Mouse (Mus musculus) urinary bladder, adult 2 months (tissue): ENCODE measurements around the gene Igfbp7. TPM values are rescaled to one million over a fixed set of nuclear protein-coding genes. Genes with fewer than 3 reads are reported as not detected.

Source experiments
- DNase-seq: peaks from one replicate; pipeline ENCODE4 v3.0.0; 2022; ENCODE audit warnings: low spot score
- polyA plus RNA-seq: library from polyadenylated mRNA; depleted of rRNA; stranded (reverse); fragments of >200 nt; gene quantifications from 2 replicates; pipeline ENCODE4 v1.2.3, GENCODE M21; 2012

Igfbp7 gene
- polyA plus RNA-seq, 1 experiment = 1,512 TPM

DNA sequence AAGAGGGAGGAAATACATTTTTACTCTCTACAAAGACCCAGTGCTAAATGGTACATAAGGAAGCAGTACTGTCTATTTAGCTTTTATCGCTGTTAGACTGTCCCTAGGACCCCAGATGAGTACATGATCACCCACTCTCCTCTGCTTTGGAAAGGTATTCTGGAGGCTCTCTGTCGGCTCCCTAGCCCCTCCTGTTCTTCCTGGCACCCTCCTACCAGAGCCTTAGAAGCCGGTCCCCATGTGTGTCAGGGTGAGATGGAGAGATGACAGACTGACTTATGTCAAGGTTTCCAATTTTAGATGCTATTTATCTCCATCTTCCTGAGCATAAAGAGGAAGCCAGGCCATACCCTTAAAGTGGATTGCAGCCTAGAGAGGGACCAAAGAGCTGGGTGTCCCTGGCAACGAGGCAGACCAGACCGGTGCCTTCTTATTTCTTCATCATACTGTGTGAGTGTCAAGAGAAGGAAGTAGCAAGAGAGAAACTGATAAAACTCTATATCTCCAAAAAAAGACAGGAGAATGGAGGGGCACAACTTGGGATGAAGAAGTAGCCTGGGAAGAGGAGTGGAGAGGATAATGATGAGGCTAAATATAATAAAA lies 2.3 kb downstream of the Igfbp7 start:
- no peak for DNase-seq

DNA sequence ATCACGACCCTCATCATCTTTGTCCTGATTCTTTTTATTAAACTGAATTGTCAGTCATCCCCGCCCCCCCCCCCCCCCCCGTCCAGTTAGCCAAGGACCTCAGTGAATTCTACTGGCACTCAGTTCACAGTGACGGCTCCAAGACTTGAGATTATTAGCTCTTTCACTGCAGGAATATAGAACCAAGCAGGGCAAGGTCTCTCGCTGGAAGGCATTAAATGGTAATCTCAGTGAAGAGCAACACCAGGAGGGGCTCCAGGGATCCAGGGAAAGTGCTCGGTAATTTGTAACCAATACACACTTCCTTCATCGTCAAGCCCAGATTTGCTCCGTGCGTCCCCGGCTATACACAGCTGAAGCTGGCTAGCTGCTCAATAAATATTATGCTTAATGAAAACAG lies 2.9 kb downstream of the Igfbp7 start:
- no peak for DNase-seq

DNA sequence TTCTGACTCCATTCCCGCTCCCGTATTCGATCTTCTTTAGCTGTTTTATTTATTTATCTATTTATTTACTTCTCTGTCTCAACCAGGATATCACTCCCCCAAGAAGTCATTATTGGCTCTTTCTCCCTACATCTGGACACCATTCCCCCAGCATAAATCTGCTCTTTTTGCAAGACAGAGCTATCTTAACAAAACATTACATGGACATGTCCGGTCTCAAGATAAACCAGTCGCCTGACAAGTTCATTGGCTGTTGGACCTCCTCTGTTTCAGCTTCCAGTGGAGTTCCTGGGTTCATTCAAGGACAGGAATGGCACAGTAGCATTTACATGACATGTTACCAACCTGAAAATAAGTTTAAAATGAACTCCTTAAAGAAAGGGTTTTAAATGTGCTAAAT lies 4.9 kb downstream of the Igfbp7 start:
- DNase-seq = no peak

DNA sequence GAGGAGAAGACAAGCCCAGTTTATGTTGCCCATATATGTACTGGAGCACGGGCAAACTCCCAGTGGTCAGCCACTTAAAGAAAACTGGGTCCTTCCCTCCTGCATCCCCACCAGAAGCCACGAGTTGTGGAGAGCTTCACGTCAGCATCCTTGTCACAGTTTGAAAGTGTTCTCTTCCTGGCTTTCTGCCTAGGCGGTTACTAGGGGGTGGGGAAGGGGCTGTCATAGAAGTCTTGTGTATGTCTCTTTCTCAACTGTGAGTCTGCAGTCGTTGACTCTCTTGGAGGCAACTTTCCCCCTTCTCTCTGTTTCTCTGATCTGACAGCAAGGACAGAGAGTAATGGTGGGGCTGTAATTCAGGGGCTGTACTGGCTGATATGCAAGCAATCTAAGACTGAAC lies 5.7 kb downstream of the Igfbp7 start:
- DNase-seq = no peak

DNA sequence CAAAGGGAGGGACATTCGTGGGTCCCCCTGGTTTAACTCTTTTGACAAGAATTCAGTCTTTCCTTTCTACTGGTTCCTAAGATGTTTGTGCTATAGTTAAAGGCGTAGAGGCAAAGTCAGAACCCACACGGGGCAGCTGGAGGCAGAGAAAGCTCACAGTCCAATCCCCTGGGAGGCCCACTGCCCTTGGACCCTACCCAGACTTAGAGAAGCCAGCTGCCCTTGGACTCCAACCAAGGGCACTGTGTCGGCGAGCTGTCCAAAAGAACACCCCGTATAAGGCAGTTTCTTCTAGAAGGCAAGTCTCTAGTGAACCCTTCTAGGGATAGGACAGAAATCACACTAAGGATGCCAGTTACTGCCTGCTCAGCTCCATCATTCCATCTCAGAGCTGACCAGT lies 7.0 kb downstream of the Igfbp7 start:
- no peak for DNase-seq

DNA sequence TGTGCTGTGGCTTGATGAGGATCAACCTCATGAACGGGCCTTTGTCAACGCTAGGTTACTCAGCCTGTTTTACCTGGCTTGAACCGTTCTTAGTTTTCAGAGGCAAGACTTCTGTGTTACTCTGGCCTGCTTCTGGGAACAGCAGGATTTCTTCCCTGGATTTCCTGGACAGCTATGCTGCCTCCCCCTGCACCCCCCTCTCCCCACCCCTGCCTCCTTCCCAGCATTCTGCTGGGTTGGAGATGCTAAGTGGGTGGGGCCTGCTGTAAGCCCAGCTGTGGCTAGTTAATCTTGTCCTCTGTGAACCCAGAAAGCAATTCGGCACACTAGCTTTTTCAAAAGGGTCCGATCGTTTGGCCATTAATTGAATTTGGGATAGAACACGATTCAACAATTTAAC lies 7.7 kb downstream of the Igfbp7 start:
- DNase-seq = no peak

DNA sequence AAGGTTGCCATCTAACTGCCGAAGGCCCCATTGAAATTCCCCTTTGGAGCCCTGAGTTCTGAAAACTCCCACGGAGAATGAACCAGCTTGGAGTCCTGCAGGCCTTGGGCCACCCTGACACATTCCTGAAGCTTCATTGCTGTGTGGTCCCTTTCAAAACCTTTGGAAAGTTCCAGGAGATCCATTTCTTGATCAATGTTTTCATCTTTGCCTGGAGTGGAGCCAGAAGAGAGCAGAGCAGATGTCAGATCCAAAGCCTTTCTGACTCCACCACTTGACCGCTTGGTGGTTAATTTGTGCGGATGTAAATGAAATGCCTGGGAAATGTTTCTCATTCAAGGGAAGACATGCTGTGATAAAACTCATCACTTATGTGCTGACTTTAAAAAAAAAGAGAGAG lies 8.8 kb downstream of the Igfbp7 start:
- no peak for DNase-seq

DNA sequence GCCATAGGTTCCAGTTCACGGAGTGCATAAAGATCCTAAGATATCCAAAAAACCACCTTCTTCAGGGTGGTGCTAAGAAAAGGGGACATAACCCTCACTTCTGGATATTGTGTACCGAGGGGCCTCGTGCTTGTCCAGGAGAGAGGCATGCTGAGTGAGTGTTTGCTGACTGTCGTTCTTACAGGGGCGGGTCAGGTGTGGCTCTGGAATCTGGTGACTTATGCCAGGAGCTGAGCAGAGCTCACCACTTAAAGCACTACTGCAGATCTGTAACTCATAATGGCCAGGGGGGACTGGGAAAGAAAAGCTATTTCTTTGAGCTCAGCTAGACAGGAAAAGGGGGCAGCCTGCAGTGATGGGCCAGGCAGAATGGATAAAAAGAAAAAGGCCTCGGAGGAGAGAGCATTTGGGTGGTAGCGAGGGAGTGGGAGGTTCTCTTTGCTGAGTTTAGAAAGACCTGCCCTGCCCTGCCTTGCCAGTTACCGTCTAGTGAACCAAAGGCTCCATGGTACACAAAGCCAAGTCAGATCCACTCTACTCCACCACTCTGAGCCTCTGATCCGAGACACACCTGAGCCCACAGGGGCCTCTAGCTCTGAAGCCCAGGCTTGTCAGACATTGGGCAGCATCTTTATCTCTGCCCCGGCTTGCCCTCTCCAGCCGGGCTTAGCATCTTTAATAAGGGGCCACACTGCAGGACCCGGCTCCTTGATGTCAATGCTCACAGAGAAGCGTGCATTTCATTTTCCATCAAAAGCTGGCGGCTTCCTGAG lies 9.4 kb downstream of the Igfbp7 start:
- no peak for DNase-seq

DNA sequence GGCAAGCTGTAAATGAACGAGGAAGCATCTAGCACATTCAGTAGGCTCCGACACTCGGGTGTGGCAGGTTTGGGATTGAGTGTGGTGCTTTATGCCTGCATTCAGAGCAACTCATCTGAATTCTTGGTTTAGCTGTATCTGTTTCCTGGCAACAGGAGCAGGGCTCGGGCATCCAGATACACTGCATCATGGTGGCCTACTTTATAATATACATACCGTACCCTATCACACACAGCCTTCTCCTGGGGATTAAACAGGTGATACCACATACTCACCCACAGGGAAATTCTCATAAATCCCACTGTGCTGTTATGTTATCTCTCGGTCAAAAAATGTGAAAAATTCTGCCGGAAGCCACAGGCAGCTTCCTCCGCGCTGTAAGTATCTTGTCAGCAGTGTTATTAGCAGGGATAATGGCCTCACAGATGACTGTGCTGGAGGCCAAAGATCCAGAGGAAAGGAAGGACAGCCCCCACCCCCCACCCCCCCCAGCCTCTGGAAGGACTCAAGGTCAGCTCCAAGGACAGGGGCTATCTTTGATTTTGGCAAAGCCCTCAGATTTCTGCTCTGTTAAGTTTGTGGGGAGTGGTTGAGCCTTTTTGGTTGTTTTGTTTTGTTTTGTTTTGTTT lies 13.7 kb downstream of the Igfbp7 start:
- no peak for DNase-seq

DNA sequence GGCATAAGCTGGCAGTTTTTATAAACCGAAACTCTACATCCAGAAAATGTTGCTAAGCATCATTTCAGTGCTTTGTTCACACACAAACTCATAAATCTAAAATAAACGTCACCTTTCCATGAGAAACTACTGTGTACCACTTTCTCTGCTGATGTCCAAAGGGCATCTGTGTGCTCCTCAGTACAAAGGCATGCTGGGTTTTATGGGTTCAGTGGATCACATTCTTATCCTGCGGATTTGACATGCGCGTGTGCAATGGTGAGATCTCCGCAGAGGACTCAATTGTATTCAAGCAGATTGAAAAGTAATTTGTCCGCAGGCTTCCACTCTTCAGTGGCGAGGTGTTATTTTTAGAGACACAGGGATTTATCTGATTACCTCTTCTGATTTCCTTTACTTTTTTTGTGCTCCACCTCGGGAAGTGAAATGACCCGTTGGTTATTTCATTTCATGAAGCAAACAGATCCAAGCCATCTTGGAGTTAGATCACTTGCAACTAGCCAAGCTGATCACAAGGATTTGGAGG lies 14.7 kb downstream of the Igfbp7 start:
- no peak for DNase-seq

DNA sequence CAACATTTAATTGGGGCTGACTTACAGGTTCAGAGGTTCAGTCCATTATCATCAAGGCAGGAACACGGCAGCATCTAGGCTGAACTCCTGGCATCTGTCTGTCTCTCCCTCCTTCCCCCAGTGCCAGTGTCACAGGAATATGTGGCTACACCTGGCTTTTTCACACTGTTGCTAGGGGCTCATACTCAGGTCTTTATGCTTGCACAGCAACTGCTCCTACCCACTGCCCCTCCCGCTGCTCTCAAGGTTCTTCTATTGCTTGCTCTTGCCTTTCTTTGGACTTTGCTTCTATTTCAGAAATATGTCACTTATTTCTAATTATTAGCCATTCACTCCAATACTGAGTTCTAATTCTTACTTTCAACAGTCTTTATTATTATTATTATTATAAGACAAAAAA lies 17.6 kb downstream of the Igfbp7 start:
- no peak for DNase-seq

DNA sequence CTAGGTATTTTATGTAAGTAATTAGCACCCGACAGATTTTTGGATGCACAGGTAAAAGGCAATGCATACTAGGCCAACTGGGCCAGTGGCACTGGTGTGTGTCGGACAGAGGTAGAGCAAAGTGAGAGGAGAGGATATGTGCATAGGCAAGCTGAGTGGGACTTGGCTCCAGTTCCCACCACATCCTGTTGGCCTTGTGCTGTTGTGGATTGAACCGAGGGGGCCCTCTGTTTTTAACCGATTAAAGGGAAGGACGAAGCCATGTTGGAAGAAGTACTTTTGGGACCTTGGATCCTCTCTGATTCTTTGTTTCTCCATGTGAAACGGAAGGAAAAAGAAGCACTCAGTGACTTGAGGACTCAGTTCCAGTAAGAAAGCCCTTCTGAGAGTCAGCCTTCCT lies 19.5 kb downstream of the Igfbp7 start:
- DNase-seq = no peak

DNA sequence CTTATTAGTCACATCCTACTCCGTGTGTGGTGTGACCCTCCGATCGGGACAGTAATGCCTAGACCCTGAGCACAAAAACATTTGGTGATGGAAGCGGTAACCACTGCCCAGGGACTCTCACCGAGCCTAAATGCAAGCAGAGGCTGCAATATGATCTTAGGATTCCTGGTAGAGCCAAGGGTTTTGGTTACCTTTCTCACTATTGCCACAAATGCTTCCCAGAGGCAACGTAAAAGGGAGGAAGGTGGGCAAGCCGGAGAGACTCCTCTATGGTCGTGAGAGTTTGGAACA lies 20.5 kb downstream of the Igfbp7 start:
- DNase-seq = no peak

DNA sequence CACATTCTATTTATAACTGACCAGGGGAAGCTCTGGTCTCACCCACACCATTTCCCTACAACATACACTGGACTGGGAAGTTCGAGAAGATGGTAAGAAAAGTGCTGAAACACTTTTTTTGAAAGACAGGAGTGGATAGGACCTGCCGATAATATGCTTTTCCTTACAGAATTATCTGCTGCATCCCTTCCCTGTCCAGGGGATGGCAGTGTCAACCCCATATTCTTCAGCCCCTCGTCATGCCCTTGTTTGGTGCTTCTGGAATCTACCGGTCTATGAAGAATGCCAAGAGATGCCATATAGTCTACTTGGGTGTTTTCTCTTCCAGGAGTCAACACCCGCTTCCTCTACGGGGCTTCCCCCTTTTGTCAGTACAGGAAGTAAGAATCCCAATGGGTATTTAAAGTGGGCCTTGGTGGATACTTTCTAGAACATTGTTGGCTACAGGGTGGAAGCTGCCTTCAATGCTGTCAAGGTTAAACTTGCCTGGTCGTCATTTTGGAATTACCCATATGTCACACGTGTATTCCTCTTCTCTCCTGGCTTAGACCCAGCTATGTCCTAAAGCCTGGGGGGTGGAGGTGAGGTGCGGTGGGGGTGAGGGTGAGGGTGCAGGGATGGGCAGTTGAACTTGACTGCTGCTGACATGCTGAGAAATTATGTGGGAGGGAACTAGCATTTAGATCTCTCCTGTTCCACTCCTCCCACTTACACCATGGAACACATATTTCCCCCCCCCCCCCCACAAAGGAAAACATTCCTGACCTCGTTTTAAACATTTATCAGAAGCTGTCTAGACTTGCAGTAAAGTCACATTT lies 21.0 kb downstream of the Igfbp7 start:
- no peak for DNase-seq

DNA sequence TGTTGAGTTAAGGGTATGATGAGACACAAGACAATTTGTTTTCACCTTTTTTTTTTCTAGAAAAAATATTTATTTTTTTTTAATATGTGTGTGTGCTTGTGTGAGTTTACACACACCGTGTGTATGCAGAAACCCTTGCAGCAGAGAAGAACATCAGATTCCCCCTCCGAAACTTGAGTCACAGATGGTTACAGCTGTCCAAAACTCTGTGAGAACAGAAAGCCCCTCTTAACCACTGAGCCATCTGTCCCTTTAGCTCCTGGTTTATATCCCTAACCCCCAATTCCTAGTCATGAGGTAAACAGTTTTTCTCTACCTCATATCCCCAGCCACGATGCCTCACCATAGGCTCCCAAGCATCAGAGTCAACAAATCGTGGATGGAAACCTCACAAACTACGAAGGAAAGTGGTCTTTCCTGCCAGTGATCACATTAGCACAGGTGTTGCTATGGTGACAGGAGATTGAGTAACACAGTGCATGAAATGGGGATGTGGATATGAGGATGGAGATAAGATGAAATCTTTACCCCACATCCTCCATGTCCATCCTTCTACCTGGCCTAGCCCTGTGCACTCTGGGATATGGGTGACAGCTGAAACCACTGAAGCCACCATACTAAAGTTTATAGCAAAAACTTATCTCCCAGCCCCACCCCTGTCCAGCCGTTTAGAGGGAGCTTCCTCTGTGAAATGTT lies 21.8 kb downstream of the Igfbp7 start:
- DNase-seq = no peak

DNA sequence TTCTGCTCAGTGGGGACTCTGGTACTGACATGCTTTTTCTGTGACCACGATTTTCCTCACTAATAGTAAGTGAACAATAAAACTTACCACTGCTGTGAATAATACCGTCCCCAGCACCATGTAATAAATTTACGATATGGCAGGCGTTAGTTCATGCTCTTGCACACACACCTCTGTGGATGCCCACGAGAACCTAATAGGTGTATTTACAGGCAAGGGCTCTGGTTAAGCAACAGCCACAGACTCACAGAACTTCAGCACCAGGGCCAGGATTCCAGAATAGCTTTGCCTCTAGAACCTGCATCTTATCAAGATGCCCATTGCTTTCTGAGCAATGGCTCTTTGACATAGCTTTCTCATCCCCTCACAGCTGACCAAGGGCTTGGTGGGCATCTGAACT lies 22.6 kb downstream of the Igfbp7 start:
- no peak for DNase-seq

DNA sequence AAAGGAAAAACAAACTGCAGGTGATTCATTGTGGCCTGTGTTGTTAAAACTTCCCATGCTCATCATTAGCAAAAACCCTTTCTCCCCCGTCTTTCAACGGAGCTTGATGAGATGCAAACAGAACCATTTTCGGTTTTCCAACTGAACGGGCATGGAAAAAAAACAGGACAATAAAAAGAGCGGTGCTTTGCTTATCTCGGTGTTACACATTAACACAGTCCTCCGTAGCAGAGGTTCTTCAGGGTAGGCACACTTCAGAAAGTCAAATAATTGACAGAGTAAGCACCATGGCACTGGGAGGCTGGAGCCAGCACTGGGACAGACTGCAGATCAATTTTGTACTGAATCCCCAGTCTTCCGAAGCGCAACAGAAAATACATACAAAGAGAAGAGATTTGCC lies 23.1 kb downstream of the Igfbp7 start:
- no peak for DNase-seq

DNA sequence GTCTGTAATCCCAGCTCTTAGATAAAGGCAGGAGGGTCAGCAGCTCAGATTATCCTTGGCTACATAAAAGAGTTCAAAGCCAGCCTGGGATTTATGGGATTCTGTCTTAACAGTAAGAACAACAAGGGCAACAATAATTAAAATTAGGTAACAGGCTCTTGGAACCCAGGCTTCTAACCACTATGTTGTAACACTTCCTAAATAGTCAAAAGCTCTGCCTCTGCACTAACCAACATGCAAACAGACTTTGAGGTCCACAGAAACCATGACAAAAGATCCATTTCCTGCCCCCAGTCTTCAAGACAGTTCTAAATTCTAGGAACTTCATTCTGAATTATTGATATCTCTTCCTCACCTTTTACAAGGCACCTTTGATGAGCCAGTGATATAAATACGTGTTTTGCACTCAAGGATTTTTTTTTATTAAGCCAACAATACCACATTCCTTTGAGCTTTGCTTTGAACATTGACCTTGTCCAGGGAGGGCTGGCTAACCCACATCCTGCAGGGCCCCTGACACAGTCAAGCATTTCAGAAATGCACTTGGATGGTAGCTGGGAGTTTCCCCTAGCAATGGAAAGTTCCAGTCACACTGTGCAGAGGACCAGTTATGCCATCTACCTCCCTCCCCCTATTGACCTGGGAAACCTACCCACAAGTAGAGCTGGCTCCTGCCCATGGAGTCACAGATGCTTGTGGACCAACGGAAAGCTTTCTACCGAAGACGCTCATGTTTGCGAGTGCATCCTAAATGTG lies 23.9 kb downstream of the Igfbp7 start:
- no peak for DNase-seq

DNA sequence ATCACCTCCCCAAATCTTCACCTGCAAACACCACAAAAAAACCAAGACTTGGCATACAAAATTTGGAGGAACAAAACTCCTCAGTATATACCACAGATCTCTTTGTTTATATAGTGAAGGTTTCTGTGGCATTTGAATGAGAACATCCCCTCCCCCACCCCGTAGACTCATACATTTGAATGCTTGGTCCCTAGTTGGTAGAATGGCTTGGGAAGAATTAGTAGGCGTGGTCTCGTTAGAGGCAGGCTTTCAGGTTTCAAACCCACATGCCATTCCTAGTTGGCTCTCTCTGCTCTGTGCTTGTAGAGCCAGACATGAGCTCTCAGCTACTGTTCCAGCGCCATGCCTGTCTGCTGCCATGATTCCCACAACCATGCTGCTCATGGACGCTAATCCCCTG lies 26.2 kb downstream of the Igfbp7 start:
- DNase-seq = no peak

DNA sequence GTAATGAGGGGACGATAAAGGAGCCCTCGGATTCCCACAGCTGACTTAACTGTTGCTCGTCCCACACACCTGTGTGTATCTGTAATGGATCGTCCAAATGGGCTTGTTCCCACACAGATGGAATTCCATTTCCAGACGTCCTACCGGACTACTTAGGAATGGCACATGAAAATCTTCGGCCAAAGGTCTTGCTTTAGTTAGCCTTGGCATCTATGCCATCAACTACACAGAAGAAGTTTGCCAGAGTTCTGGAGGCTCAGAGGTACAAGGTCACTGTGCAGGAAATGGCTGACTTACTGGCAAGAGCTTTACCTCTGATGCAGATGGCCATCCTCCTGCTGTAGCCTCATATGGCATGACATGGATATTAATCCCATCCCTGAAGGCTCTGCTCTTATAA lies 26.6 kb downstream of the Igfbp7 start:
- no peak for DNase-seq

DNA sequence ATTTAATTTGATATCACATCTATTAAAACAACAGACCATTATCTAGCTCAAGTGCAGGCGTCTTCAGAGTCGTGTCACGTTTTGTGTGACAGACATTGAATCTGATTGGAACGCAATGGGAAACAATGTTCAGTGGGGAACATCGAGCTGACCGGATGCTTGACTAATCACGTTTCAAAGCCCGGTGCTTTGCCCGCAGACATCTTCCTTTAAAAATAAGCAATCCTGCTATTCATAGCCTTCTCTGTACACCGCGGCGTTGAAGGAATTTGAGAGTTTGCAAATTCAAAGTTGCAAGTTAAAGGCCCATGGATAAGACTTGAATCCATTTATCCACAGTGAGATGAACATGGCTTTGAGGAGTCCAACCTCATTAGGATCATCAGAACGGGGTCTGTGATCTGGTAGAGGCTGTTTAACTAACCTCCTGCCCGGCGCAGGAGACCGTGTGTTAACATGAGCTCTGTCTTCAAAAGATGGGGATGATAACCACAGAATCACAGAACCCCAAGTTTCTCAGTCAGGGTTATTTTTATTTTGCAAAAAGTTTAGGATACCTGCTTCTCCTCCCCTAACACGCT lies 27.4 kb downstream of the Igfbp7 start:
- no peak for DNase-seq
